Mouse (Mus musculus) myocyte (in vitro differentiated cells): ENCODE measurements around the gene Catsperd. TPM values are rescaled to one million over a fixed set of nuclear protein-coding genes. Genes with fewer than 3 reads are reported as not detected.

Experiments used
- H3K27me3 ChIP-seq: one replicate; pipeline ENCODE4 v1.6.1; 2011; ENCODE audit not compliant: control insufficient read depth, insufficient read depth, insufficient read length
- H3K36me3 ChIP-seq: one replicate; pipeline ENCODE4 v1.6.1; 2011; ENCODE audit not compliant: control insufficient read depth, insufficient read depth
- H3K4me2 ChIP-seq: one replicate; pipeline ENCODE4 v1.6.1; 2011; ENCODE audit warnings: low read depth, control low read depth
- H3K4me3 ChIP-seq: one replicate; pipeline ENCODE4 v1.5.1; 2011; ENCODE audit warnings: mild to moderate bottlenecking, control low read depth, moderate library complexity
- H3K79me2 ChIP-seq: one replicate; pipeline ENCODE4 v1.6.1; 2011; ENCODE audit not compliant: control insufficient read depth, insufficient read depth
- H3ac ChIP-seq: one replicate; pipeline ENCODE4 v1.6.1; 2011; ENCODE audit not compliant: control insufficient read depth, insufficient read length
- CEBPB ChIP-seq: IDR thresholded peaks from 2 replicates; pipeline ENCODE4 v1.6.1; 2011; ENCODE audit warnings: mild to moderate bottlenecking, moderate library complexity; ENCODE audit not compliant: poor library complexity, insufficient read depth, severe bottlenecking
- E2F4 ChIP-seq: IDR thresholded peaks from one replicate; pipeline ENCODE4 v1.6.1; 2011; ENCODE audit warnings: mild to moderate bottlenecking, control low read depth, moderate library complexity; ENCODE audit not compliant: insufficient read depth
- MAX ChIP-seq: IDR thresholded peaks from one replicate; pipeline ENCODE4 v1.6.1; 2011; ENCODE audit warnings: low read depth, mild to moderate bottlenecking, control low read depth
- MYOD1 ChIP-seq, 3 experiments: IDR thresholded peaks; one replicate each; pipeline ENCODE4 v1.6.1; 2011; ENCODE audit warnings: control low read depth in 2 of 3, low read depth in 2 of 3, mild to moderate bottlenecking in 2 of 3, moderate library complexity in 1 of 3; ENCODE audit not compliant: insufficient read length in 2 of 3, control insufficient read depth in 1 of 3
- MYOG ChIP-seq, 3 experiments: IDR thresholded peaks; one replicate each; pipeline ENCODE4 v1.6.1; 2011; ENCODE audit warnings: control low read depth in 2 of 3, low read depth in 2 of 3, mild to moderate bottlenecking in 2 of 3; ENCODE audit not compliant: insufficient read length in 2 of 3, control insufficient read depth in 1 of 3, insufficient read depth in 1 of 3
- POLR2A ChIP-seq: IDR thresholded peaks from one replicate; pipeline ENCODE4 v1.6.1; 2011; ENCODE audit warnings: low read depth, mild to moderate bottlenecking, control low read depth, moderate library complexity; ENCODE audit not compliant: insufficient read length
- POLR2AphosphoS2 ChIP-seq: IDR thresholded peaks from one replicate; pipeline ENCODE4 v1.6.1; 2011; ENCODE audit warnings: low read depth, control low read depth; ENCODE audit not compliant: insufficient read length
- REST ChIP-seq: IDR thresholded peaks from one replicate; pipeline ENCODE4 v1.6.1; 2011; ENCODE audit warnings: mild to moderate bottlenecking, control low read depth, moderate library complexity; ENCODE audit not compliant: insufficient read depth, insufficient read length
- SRF ChIP-seq: IDR thresholded peaks from one replicate; pipeline ENCODE4 v1.6.1; 2011; ENCODE audit warnings: low read depth; ENCODE audit not compliant: control insufficient read depth, insufficient read length
- TCF12 ChIP-seq: IDR thresholded peaks from one replicate; pipeline ENCODE4 v1.6.1; 2011; ENCODE audit warnings: mild to moderate bottlenecking, control low read depth; ENCODE audit not compliant: poor library complexity, insufficient read depth, severe bottlenecking
- TCF3 ChIP-seq: IDR thresholded peaks from one replicate; pipeline ENCODE4 v1.6.1; 2011; ENCODE audit warnings: low read depth, control low read depth; ENCODE audit not compliant: insufficient read length
- USF1 ChIP-seq: IDR thresholded peaks from one replicate; pipeline ENCODE4 v1.6.1; 2011; ENCODE audit warnings: low read depth, mild to moderate bottlenecking, control low read depth, moderate library complexity
- polyA plus RNA-seq: library from polyadenylated mRNA; unstranded; fragments of >200 nt; fragmentation: generic; extraction: Trizol; gene quantifications from one replicate; pipeline ENCODE4 v1.2.1, GENCODE M21; 2012; ENCODE audit warnings: missing spikeins

Catsperd gene
- polyA plus RNA-seq, 1 experiment = 0.16 TPM

GRCm38 (mm10) chr17:56703038-56703437 is 75.1 kb downstream of the Catsperd start:
- TF ChIP-seq MYOD1 (IDR thresholded peaks at IDR 0.05; ENCODE audit: control insufficient read depth in 1 of 3, insufficient read length in 2 of 3, low read depth in 2 of 3) = no peak
- no peak for TF ChIP-seq TCF12
- TF ChIP-seq MAX = no peak
- TF ChIP-seq POLR2A = no peak
- TF ChIP-seq E2F4 = no peak
- no peak for TF ChIP-seq REST
- no peak for TF ChIP-seq MYOG (IDR thresholded peaks at IDR 0.05; ENCODE audit: control insufficient read depth in 1 of 3, insufficient read depth in 1 of 3, insufficient read length in 2 of 3, low read depth in 2 of 3)
- TF ChIP-seq USF1 = no peak
- TF ChIP-seq POLR2AphosphoS2 = no peak
- TF ChIP-seq CEBPB = no peak
- TF ChIP-seq TCF3 = no peak
- TF ChIP-seq SRF = no peak
- Histone ChIP-seq H3K79me2 (no peaks in the 10 kb centered on the region), H3K27me3 (no peaks in the 10 kb centered on the region), H3ac (no peak overlapping the region), H3K4me3 (no peak overlapping the region), H3K36me3 (peaks cover 41% of the 10 kb centered on the region), H3K4me2 (no peak overlapping the region)

DNA sequence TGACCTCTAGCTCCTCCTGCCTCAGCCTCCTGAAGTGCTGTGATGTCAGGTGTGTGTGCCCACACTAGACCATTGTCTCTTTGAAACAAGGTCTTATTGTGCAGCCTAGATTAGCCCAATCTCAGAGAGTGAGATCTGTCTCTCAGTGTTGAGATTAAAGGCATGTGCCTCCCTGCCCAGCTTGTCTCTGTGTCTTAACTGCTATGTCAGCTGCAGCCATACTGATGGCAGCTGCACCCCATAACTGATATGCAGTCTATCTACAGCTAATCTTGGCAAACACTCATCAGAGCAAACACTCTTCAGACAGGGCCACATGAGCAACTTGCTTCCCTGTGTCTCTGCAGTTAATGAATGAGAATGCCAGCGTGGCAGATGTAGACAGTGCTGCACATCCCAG is 78.6 kb downstream of the Catsperd start:
- H3K27me3 ChIP-seq = no peaks in the 10 kb centered on the region
- peaks cover 41% of the 10 kb centered on the region for H3K36me3 ChIP-seq
- no peaks in the 10 kb centered on the region for H3K79me2 ChIP-seq
- TF ChIP-seq SRF (no peak), MYOD1 (IDR thresholded peaks at IDR 0.05; ENCODE audit: control insufficient read depth in 1 of 3, insufficient read length in 2 of 3, low read depth in 2 of 3) (no peak), POLR2A (no peak), MYOG (IDR thresholded peaks at IDR 0.05; ENCODE audit: control insufficient read depth in 1 of 3, insufficient read depth in 1 of 3, insufficient read length in 2 of 3, low read depth in 2 of 3) (no peak), TCF3 (no peak), TCF12 (no peak), USF1 (no peak), REST (no peak), E2F4 (no peak), POLR2AphosphoS2 (no peak), MAX (no peak)
- no peak overlapping the region for H3K4me2 ChIP-seq
- H3K4me3 ChIP-seq = no peak overlapping the region
- H3ac ChIP-seq = no peak overlapping the region

- Histone ChIP-seq H3K4me2 (no peak overlapping the region), H3ac (no peak overlapping the region), H3K27me3 (no peaks in the 10 kb centered on the region), H3K36me3 (peaks cover 35% of the 10 kb centered on the region), H3K4me3 (no peak overlapping the region), H3K79me2 (no peaks in the 10 kb centered on the region)
- no peak for TF ChIP-seq SRF
- no peak for TF ChIP-seq MYOG (IDR thresholded peaks at IDR 0.05; ENCODE audit: control insufficient read depth in 1 of 3, insufficient read depth in 1 of 3, insufficient read length in 2 of 3, low read depth in 2 of 3)
- no peak for TF ChIP-seq TCF12
- TF ChIP-seq CEBPB = no peak
- no peak for TF ChIP-seq MAX
- no peak for TF ChIP-seq MYOD1 (IDR thresholded peaks at IDR 0.05; ENCODE audit: control insufficient read depth in 1 of 3, insufficient read length in 2 of 3, low read depth in 2 of 3)
- no peak for TF ChIP-seq E2F4
- no peak for TF ChIP-seq POLR2AphosphoS2
- TF ChIP-seq POLR2A = no peak
- no peak for TF ChIP-seq USF1
- no peak for TF ChIP-seq REST
- TF ChIP-seq TCF3 = no peak
Observed at GRCm38 (mm10) chr17:56708692-56709091, 80.7 kb downstream of the Catsperd start.

- peaks cover 29% of the 10 kb centered on the region for H3K36me3 ChIP-seq
- H3K4me3 ChIP-seq = no peak overlapping the region
- H3ac ChIP-seq = no peak overlapping the region
- TF ChIP-seq CEBPB = no peak
- no peak for TF ChIP-seq TCF12
- no peak for TF ChIP-seq SRF
- TF ChIP-seq REST = no peak
- TF ChIP-seq MYOG (IDR thresholded peaks at IDR 0.05; ENCODE audit: control insufficient read depth in 1 of 3, insufficient read depth in 1 of 3, insufficient read length in 2 of 3, low read depth in 2 of 3) = no peak
- TF ChIP-seq MYOD1 (IDR thresholded peaks at IDR 0.05; ENCODE audit: control insufficient read depth in 1 of 3, insufficient read length in 2 of 3, low read depth in 2 of 3) = no peak
- TF ChIP-seq POLR2AphosphoS2 = no peak
- no peak overlapping the region for H3K4me2 ChIP-seq
- no peaks in the 10 kb centered on the region for H3K27me3 ChIP-seq
- no peaks in the 10 kb centered on the region for H3K79me2 ChIP-seq
Observed at GRCm38 (mm10) chr17:56709708-56710107, 81.8 kb downstream of the Catsperd start.

Other genes starting within 250 kb of the Catsperd start
- 116 TPM for gene Ptprs, start 151.7 kb upstream of the Catsperd start, polyA plus RNA-seq
- not detected for gene Znrf4, start 115.7 kb upstream of the Catsperd start, polyA plus RNA-seq
- gene Gm20219, start 73.8 kb upstream of the Catsperd start, polyA plus RNA-seq = 0.28 TPM
- gene Safb2, start 43.6 kb upstream of the Catsperd start, polyA plus RNA-seq = 35.3 TPM
- 58.9 TPM for gene Safb, start 43.3 kb upstream of the Catsperd start, polyA plus RNA-seq
- 587 TPM for gene 2410015M20Rik, start 18.4 kb upstream of the Catsperd start, polyA plus RNA-seq
- 3,746 TPM for gene Rpl36, start 14.7 kb upstream of the Catsperd start, polyA plus RNA-seq
- gene Lonp1, start 1.3 kb upstream of the Catsperd start, polyA plus RNA-seq = 278 TPM
- gene Ranbp3, start 45.2 kb downstream of the Catsperd start, polyA plus RNA-seq = 70.0 TPM
- gene Ndufa11, start 89.6 kb downstream of the Catsperd start, polyA plus RNA-seq = 469 TPM
- gene Vmac, start 89.9 kb downstream of the Catsperd start, polyA plus RNA-seq = 6.5 TPM
- 0.78 TPM for gene Nrtn, start 129.4 kb downstream of the Catsperd start, polyA plus RNA-seq
- gene Dus3l, start 136.6 kb downstream of the Catsperd start, polyA plus RNA-seq = 38.7 TPM
- 0.16 TPM for gene Prr22, start 142.1 kb downstream of the Catsperd start, polyA plus RNA-seq
- 4.4 TPM for gene Rfx2, start 202.9 kb downstream of the Catsperd start, polyA plus RNA-seq
- not detected for gene Acsbg2, start 246.3 kb downstream of the Catsperd start, polyA plus RNA-seq
- gene 1700061G19Rik, start 247.3 kb downstream of the Catsperd start, polyA plus RNA-seq = 0.01 TPM